Mouse (Mus musculus): ENCODE measurements around the gene Daam1. TPM values are rescaled to one million over a fixed set of nuclear protein-coding genes. Genes with fewer than 3 reads are reported as not detected.

The Daam1 gene
- 7.6 and 7.7 TPM in 2 replicates for polyA plus RNA-seq (2015; fragmentation: Nextera tagmentation; extraction: Ambion mirVana)

- no peaks in the 10 kb centered on the region for H3K27me3 ChIP-seq (replicated peaks; ENCODE audit: control insufficient read depth, insufficient read depth, low read length)
- H3K9ac ChIP-seq (ENCODE audit: low read depth, low read length), result peak within 1 kb of the TSS; percentile 89
- H3K9me3 ChIP-seq (ENCODE audit: control insufficient read depth, low read length), result no peaks in the 10 kb centered on the region
- peak; percentile 100 for ATAC-seq
- H3K4me1 ChIP-seq (ENCODE audit: control insufficient read depth, insufficient read depth, low read length), result peaks cover 10% of the 10 kb centered on the region
- no peaks in the 10 kb centered on the region for H3K36me3 ChIP-seq (ENCODE audit: control insufficient read depth, insufficient read depth, low read length)
- H3K27ac ChIP-seq (ENCODE audit: low read length), result peak within 1 kb of the TSS; percentile 94
- under 1% methylated on average over 35 of the region's 35 CpGs for WGBS
- peak within 1 kb of the TSS; percentile 78 for H3K4me3 ChIP-seq (ENCODE audit: low read length)
- H3K4me2 ChIP-seq (ENCODE audit: low read depth, low read length), result peak within 1 kb of the TSS; percentile 92
These were observed at the start of gene Daam1 for GRCm38 (mm10) chr12:71830607-71831257. Gene Daam1 (plus strand): TSS chr12:71831078.

- Histone ChIP-seq H3K27ac (ENCODE audit: low read length) (no peak overlapping the region), H3K27me3 (replicated peaks; ENCODE audit: control insufficient read depth, insufficient read depth, low read length) (no peaks in the 10 kb centered on the region), H3K4me2 (ENCODE audit: low read depth, low read length) (no peak overlapping the region), H3K4me1 (ENCODE audit: control insufficient read depth, insufficient read depth, low read length) (peaks cover 5% of the 10 kb centered on the region; the same call in 1 of the 2 replicates), H3K4me3 (ENCODE audit: low read length) (no peak overlapping the region), H3K9ac (ENCODE audit: low read depth, low read length) (no peak overlapping the region), H3K9me3 (ENCODE audit: control insufficient read depth, low read length) (no peaks in the 10 kb centered on the region), H3K36me3 (ENCODE audit: control insufficient read depth, insufficient read depth, low read length) (no peaks in the 10 kb centered on the region)
- ATAC-seq, result no peak
- WGBS, result 46% methylated on average over 7 of the region's 7 CpGs
These were observed 49.7 kb upstream of the Daam1 start for GRCm38 (mm10) chr12:71781220-71781619.

- no peaks in the 10 kb centered on the region for H3K36me3 ChIP-seq (ENCODE audit: control insufficient read depth, insufficient read depth, low read length)
- ATAC-seq, result no peak
- H3K4me3 ChIP-seq (ENCODE audit: low read length), result no peak overlapping the region
- no peaks in the 10 kb centered on the region for H3K9me3 ChIP-seq (ENCODE audit: control insufficient read depth, low read length)
- no peak overlapping the region for H3K27ac ChIP-seq (ENCODE audit: low read length)
- WGBS, result 73% methylated on average over 3 of the region's 3 CpGs
- H3K9ac ChIP-seq (ENCODE audit: low read depth, low read length), result no peak overlapping the region
- no peak overlapping the region for H3K4me2 ChIP-seq (ENCODE audit: low read depth, low read length)
- no peaks in the 10 kb centered on the region for H3K4me1 ChIP-seq (ENCODE audit: control insufficient read depth, insufficient read depth, low read length)
- H3K27me3 ChIP-seq (replicated peaks; ENCODE audit: control insufficient read depth, insufficient read depth, low read length), result no peaks in the 10 kb centered on the region
These were observed 46.9 kb upstream of the Daam1 start for GRCm38 (mm10) chr12:71783970-71784369.

- 52% methylated on average over 11 of the region's 11 CpGs for WGBS
- H3K27ac ChIP-seq (ENCODE audit: low read length), result no peak overlapping the region
- H3K27me3 ChIP-seq (replicated peaks; ENCODE audit: control insufficient read depth, insufficient read depth, low read length), result no peaks in the 10 kb centered on the region
- H3K9me3 ChIP-seq (ENCODE audit: control insufficient read depth, low read length), result no peaks in the 10 kb centered on the region
- no peak overlapping the region for H3K4me2 ChIP-seq (ENCODE audit: low read depth, low read length)
- no peak overlapping the region for H3K4me3 ChIP-seq (ENCODE audit: low read length)
- no peak for ATAC-seq
- no peak overlapping the region for H3K9ac ChIP-seq (ENCODE audit: low read depth, low read length)
- no peaks in the 10 kb centered on the region for H3K4me1 ChIP-seq (ENCODE audit: control insufficient read depth, insufficient read depth, low read length)
- H3K36me3 ChIP-seq (ENCODE audit: control insufficient read depth, insufficient read depth, low read length), result no peaks in the 10 kb centered on the region
These were observed 46.1 kb upstream of the Daam1 start for GRCm38 (mm10) chr12:71784666-71785255.

- ATAC-seq, result no peak
These were observed 44.4 kb upstream of the Daam1 start for GRCm38 (mm10) chr12:71786521-71786920.

GRCm38 (mm10) chr12:71788791-71789190 lies 42.1 kb upstream of the Daam1 start:
- H3K36me3 ChIP-seq (ENCODE audit: control insufficient read depth, insufficient read depth, low read length), result no peaks in the 10 kb centered on the region
- no peaks in the 10 kb centered on the region for H3K9me3 ChIP-seq (ENCODE audit: control insufficient read depth, low read length)
- H3K4me3 ChIP-seq (ENCODE audit: low read length), result no peak overlapping the region
- H3K27ac ChIP-seq (ENCODE audit: low read length), result no peak overlapping the region
- H3K27me3 ChIP-seq (replicated peaks; ENCODE audit: control insufficient read depth, insufficient read depth, low read length), result no peaks in the 10 kb centered on the region
- no peak overlapping the region for H3K4me2 ChIP-seq (ENCODE audit: low read depth, low read length)
- WGBS, result 78% methylated on average over 4 of the region's 4 CpGs
- no peak for ATAC-seq
- H3K4me1 ChIP-seq (ENCODE audit: control insufficient read depth, insufficient read depth, low read length), result no peaks in the 10 kb centered on the region
- H3K9ac ChIP-seq (ENCODE audit: low read depth, low read length), result no peak overlapping the region

More at GRCm38 (mm10) chr12:71786521-71786920, 44.4 kb upstream of the Daam1 start:
- Histone ChIP-seq H3K4me1 (ENCODE audit: control insufficient read depth, insufficient read depth, low read length) (no peaks in the 10 kb centered on the region), H3K9ac (ENCODE audit: low read depth, low read length) (no peak overlapping the region), H3K36me3 (ENCODE audit: control insufficient read depth, insufficient read depth, low read length) (no peaks in the 10 kb centered on the region), H3K27me3 (replicated peaks; ENCODE audit: control insufficient read depth, insufficient read depth, low read length) (no peaks in the 10 kb centered on the region), H3K4me3 (ENCODE audit: low read length) (no peak overlapping the region), H3K27ac (ENCODE audit: low read length) (no peak overlapping the region), H3K4me2 (ENCODE audit: low read depth, low read length) (no peak overlapping the region), H3K9me3 (ENCODE audit: control insufficient read depth, low read length) (no peaks in the 10 kb centered on the region)

GRCm38 (mm10) chr12:71790581-71790980 lies 40.3 kb upstream of the Daam1 start:
- H3K9me3 ChIP-seq (ENCODE audit: control insufficient read depth, low read length), result no peaks in the 10 kb centered on the region
- no peak overlapping the region for H3K4me2 ChIP-seq (ENCODE audit: low read depth, low read length)
- ATAC-seq, result no peak
- no peaks in the 10 kb centered on the region for H3K4me1 ChIP-seq (ENCODE audit: control insufficient read depth, insufficient read depth, low read length)
- no peaks in the 10 kb centered on the region for H3K36me3 ChIP-seq (ENCODE audit: control insufficient read depth, insufficient read depth, low read length)
- no peak overlapping the region for H3K27ac ChIP-seq (ENCODE audit: low read length)
- H3K9ac ChIP-seq (ENCODE audit: low read depth, low read length), result no peak overlapping the region
- H3K27me3 ChIP-seq (replicated peaks; ENCODE audit: control insufficient read depth, insufficient read depth, low read length), result no peaks in the 10 kb centered on the region
- no peak overlapping the region for H3K4me3 ChIP-seq (ENCODE audit: low read length)
- 89% methylated on average over 1 of the region's 1 CpGs for WGBS

- Histone ChIP-seq H3K4me2 (ENCODE audit: low read depth, low read length) (no peak overlapping the region), H3K9ac (ENCODE audit: low read depth, low read length) (no peak overlapping the region), H3K4me1 (ENCODE audit: control insufficient read depth, insufficient read depth, low read length) (peaks cover 5% of the 10 kb centered on the region), H3K4me3 (ENCODE audit: low read length) (no peak overlapping the region), H3K27ac (ENCODE audit: low read length) (no peak overlapping the region), H3K36me3 (ENCODE audit: control insufficient read depth, insufficient read depth, low read length) (no peaks in the 10 kb centered on the region), H3K27me3 (replicated peaks; ENCODE audit: control insufficient read depth, insufficient read depth, low read length) (no peaks in the 10 kb centered on the region), H3K9me3 (ENCODE audit: control insufficient read depth, low read length) (no peaks in the 10 kb centered on the region)
- ATAC-seq, result no peak
- WGBS, result 82% methylated on average over 2 of the region's 2 CpGs
These were observed 37.8 kb upstream of the Daam1 start for GRCm38 (mm10) chr12:71793114-71793513.

GRCm38 (mm10) chr12:71795626-71796025 lies 35.3 kb upstream of the Daam1 start:
- Histone ChIP-seq H3K4me3 (ENCODE audit: low read length) (no peak overlapping the region), H3K27me3 (replicated peaks; ENCODE audit: control insufficient read depth, insufficient read depth, low read length) (no peaks in the 10 kb centered on the region), H3K9ac (ENCODE audit: low read depth, low read length) (no peak overlapping the region), H3K4me2 (ENCODE audit: low read depth, low read length) (no peak overlapping the region), H3K27ac (ENCODE audit: low read length) (no peak overlapping the region), H3K4me1 (ENCODE audit: control insufficient read depth, insufficient read depth, low read length) (peaks cover 5% of the 10 kb centered on the region), H3K9me3 (ENCODE audit: control insufficient read depth, low read length) (no peaks in the 10 kb centered on the region), H3K36me3 (ENCODE audit: control insufficient read depth, insufficient read depth, low read length) (no peaks in the 10 kb centered on the region)
- WGBS, result 47% methylated on average over 4 of the region's 4 CpGs
- ATAC-seq, result no peak

Measured in intestine, embryonic 16.5 days (tissue).